Mouse (Mus musculus) cerebellum, adult 2 months (tissue): Measurements from ENCODE around the gene Cast. TPM values are rescaled to one million over a fixed set of nuclear protein-coding genes. Genes with fewer than 3 reads are reported as not detected.

Source experiments
- DNase-seq, 2 experiments: peaks; one replicate each; pipeline ENCODE4 v3.0.0; 2021
- H3K27ac ChIP-seq: fragments of 200-500 bp; 2 replicates; pipeline ENCODE4 v1.5.1; 2012; ENCODE audit warnings: low read length, control low read depth, inconsistent platforms; ENCODE audit not compliant: insufficient read depth
- H3K27me3 ChIP-seq: fragments of 200-500 bp; 2 replicates; pipeline ENCODE4 v1.6.1; 2012; ENCODE audit warnings: inconsistent platforms, mild to moderate bottlenecking, low read length, moderate library complexity; ENCODE audit not compliant: control insufficient read depth, insufficient read depth
- H3K4me1 ChIP-seq: fragments of 200-500 bp; 2 replicates; pipeline ENCODE4 v1.6.1; 2011; ENCODE audit warnings: low read length; ENCODE audit not compliant: control insufficient read depth, insufficient read depth
- H3K4me3 ChIP-seq: fragments of 200-500 bp; replicated peaks from 2 replicates; pipeline ENCODE3; 2011; ENCODE audit warnings: mild to moderate bottlenecking, low read depth, low read length, control low read depth; ENCODE audit not compliant: insufficient read depth
- CTCF ChIP-seq: fragments of 200-500 bp; IDR thresholded peaks from 2 replicates; pipeline ENCODE4 v1.5.1; 2011; ENCODE audit warnings: low read depth, mild to moderate bottlenecking, control low read depth, low read length, moderate library complexity, borderline replicate concordance; ENCODE audit not compliant: insufficient read depth
- POLR2A ChIP-seq: fragments of 200-500 bp; IDR thresholded peaks from 2 replicates; pipeline ENCODE4 v1.6.1; 2011; ENCODE audit warnings: low read length, control low read depth, borderline replicate concordance; ENCODE audit not compliant: insufficient read depth
- WGBS: fragments of 180-500 bp; shearing (Covaris S2); methylation state at CpG from one replicate; pipeline ENCODE4 v1.1.7; 2018; 5-methylcytosine and 5-hydroxymethylcytosine counted together
- polyA plus RNA-seq: library from polyadenylated mRNA; depleted of rRNA; stranded (reverse); fragments of >200 nt; gene quantifications from 2 replicates; pipeline ENCODE4 v1.2.3, GENCODE M21; 2012

Gene Cast
- polyA plus RNA-seq, 1 experiment = 13.0 TPM

- no peak overlapping the region for H3K27ac ChIP-seq
- H3K27me3 ChIP-seq = no peaks in the 10 kb centered on the region; the same call in 1 of the 2 replicates
- DNase-seq = peak; percentile 9 to 15
- no peaks in the 10 kb centered on the region for H3K4me1 ChIP-seq
- peak overlapping the region; percentile 60 for H3K4me3 ChIP-seq
- 2% methylated on average over 31 of the region's 31 CpGs for WGBS
- TF ChIP-seq POLR2A (no peak), CTCF (no peak)
Measured at GRCm38 (mm10) chr13:74807446-74808151, 1.0 kb downstream of the Cast start.

GRCm38 (mm10) chr13:74806934-74807333 lies 1.7 kb downstream of the Cast start:
- DNase-seq = no peak
- Histone ChIP-seq H3K27ac (no peak overlapping the region), H3K27me3 (no peaks in the 10 kb centered on the region; the same call in 1 of the 2 replicates), H3K4me1 (no peaks in the 10 kb centered on the region), H3K4me3 (no peak overlapping the region)
- 71% methylated on average over 5 of the region's 5 CpGs for whole genome bisulfite sequencing
- no peak for TF ChIP-seq POLR2A
- TF ChIP-seq CTCF = no peak

DNA sequence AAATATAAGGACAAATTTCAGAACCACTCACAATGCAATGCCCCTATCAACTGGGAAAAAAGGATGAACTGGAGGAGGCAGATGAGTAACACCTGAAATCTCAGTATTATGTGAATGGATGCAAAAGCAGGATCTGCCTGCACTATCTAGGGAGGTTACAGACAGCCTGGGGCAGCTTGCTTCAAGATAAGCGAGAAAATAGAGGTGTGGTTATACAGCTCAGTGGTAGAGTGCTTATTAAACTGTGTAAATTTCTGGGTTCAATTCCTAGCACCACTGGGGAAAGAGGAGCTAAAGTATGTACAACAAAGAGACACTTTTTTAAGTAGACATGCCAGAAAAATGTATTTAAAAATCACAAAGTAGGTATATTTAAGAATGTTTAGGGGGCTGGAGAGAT lies 14.2 kb downstream of the Cast start:
- no peak overlapping the region for H3K4me3 ChIP-seq
- H3K27ac ChIP-seq = no peak overlapping the region
- no peaks in the 10 kb centered on the region for H3K4me1 ChIP-seq
- DNase-seq = no peak
- no peak for TF ChIP-seq POLR2A
- TF ChIP-seq CTCF = no peak
- 81% methylated on average over 1 of the region's 1 CpGs for WGBS
- H3K27me3 ChIP-seq = no peaks in the 10 kb centered on the region

DNA sequence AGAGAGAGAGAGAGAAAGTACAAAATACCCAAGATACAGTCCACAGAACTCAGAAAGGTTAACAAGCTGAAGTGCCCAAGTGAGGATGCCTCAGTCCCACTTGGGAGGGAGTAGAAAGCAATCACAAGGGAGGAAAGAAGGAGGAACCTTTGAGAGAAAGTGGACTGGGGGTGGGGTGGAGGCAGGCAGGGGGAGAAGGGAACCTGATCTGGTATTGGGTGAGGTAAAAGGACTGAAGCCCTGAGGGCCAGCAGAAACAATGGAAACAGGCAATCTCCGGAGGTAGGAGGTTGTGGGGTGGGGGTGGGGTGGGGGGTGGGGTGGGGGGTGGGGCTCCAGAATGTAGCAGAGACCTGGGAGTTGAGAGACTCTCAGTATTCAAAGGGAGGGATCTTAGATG lies 20.9 kb downstream of the Cast start:
- Histone ChIP-seq H3K27me3 (no peaks in the 10 kb centered on the region), H3K4me1 (no peaks in the 10 kb centered on the region), H3K27ac (no peak overlapping the region), H3K4me3 (no peak overlapping the region)
- DNase-seq = no peak
- no peak for TF ChIP-seq CTCF
- TF ChIP-seq POLR2A = no peak
- WGBS = 18% methylated on average over 1 of the region's 1 CpGs

DNA sequence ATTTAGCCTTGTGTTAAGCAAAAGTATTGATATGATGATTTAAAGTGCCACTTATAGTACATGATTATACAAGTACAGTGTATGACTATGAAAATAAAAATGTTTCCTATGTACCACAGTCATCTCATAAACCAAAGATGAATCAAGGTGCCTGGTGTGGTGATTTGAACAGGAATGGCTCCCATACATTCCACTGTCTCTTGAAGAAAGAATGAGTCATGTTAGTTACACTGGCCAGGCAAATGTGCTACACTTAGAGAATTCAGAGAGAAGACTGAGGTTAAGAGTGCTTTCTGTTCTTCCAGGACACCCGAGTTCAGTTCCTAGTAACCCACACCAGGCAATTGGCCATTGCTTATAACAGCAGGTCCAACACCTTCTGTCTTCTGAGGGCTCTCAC lies 36.5 kb downstream of the Cast start:
- 84% methylated on average over 1 of the region's 1 CpGs for WGBS

GRCm38 (mm10) chr13:74770480-74770879 lies 38.1 kb downstream of the Cast start:
- DNase-seq = peak; percentile 77
- TF ChIP-seq POLR2A = peak; percentile 16; the same call in 1 of the 2 replicates
- peak; percentile 21; the same call in 1 of the 2 replicates for TF ChIP-seq CTCF
- H3K4me1 ChIP-seq = no peaks in the 10 kb centered on the region
- H3K27ac ChIP-seq = peak overlapping the region; percentile 17; the same call in 1 of the 2 replicates
- no peaks in the 10 kb centered on the region for H3K27me3 ChIP-seq
- peak overlapping the region; percentile 88 for H3K4me3 ChIP-seq
- WGBS = under 1% methylated on average over 21 of the region's 21 CpGs

More for the DNA sequence above, 36.5 kb downstream of the Cast start:
- no peaks in the 10 kb centered on the region for H3K4me1 ChIP-seq
- H3K27me3 ChIP-seq = no peaks in the 10 kb centered on the region
- H3K4me3 ChIP-seq = no peak overlapping the region
- TF ChIP-seq CTCF (no peak), POLR2A (no peak)
- DNase-seq = no peak
- H3K27ac ChIP-seq = no peak overlapping the region

- Histone ChIP-seq H3K27me3 (no peaks in the 10 kb centered on the region), H3K4me3 (peak overlapping the region; percentile 14), H3K27ac (no peak overlapping the region), H3K4me1 (no peaks in the 10 kb centered on the region)
- DNase-seq = no peak
- WGBS = 13% methylated on average over 8 of the region's 8 CpGs
- TF ChIP-seq POLR2A (no peak), CTCF (no peak)
Measured at GRCm38 (mm10) chr13:74769871-74770270, 38.7 kb downstream of the Cast start.

- Histone ChIP-seq H3K27me3 (no peaks in the 10 kb centered on the region), H3K4me3 (no peak overlapping the region), H3K4me1 (no peaks in the 10 kb centered on the region), H3K27ac (no peak overlapping the region)
- DNase-seq = no peak
- 68% methylated on average over 2 of the region's 2 CpGs for WGBS
- TF ChIP-seq POLR2A (no peak), CTCF (no peak)
Measured at GRCm38 (mm10) chr13:74767186-74767585, 41.4 kb downstream of the Cast start.
